Mouse (Mus musculus): ENCODE measurements around the gene Hspbp1.

DNA sequence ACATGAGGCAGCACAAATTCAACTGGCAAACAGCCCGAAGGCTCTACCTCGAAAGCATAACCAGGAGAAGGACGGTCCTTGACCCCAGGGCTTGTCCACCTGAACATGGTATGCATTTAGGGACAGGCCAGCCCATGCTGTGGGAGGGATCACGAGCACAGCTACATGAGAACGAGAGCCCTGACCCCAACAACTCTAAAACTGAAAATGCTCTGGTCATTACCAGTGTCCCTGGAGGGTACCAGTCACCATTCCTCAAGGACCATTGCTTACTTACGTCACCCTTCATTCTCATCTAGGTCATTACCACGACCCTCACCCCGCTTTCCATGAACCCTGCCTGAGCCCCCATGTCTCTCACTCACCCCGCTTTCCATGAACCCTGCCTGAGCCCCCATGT is 15.7 kb downstream of the Hspbp1 start:
- no peak for TF ChIP-seq CTCF (IDR thresholded peaks at IDR 0.05; ENCODE audit: control insufficient read depth, insufficient read depth, low read length)
- no peak for TF ChIP-seq POLR2A (IDR thresholded peaks at IDR 0.05; ENCODE audit: borderline replicate concordance, control insufficient read depth, low read depth, low read length)

All from bone marrow, adult 2 months (tissue).